Mouse (Mus musculus): Measurements from ENCODE around the gene Tbc1d10b. TPM values are rescaled to one million over a fixed set of nuclear protein-coding genes. Genes with fewer than 3 reads are reported as not detected.

Gene Tbc1d10b
- polyA plus RNA-seq, 1 experiment from 2014 or later: 12.1 TPM

- 82% methylated on average over 12 of the region's 12 CpGs for WGBS
Observed at GRCm38 (mm10) chr7:127165607-127166493, 42.4 kb downstream of the Tbc1d10b start.

GRCm38 (mm10) chr7:127164002-127164401, 44.3 kb downstream of the Tbc1d10b start:
- no peak overlapping the region for H3K9ac ChIP-seq (ENCODE audit: low read length)
- no peak overlapping the region for H3K4me3 ChIP-seq (ENCODE audit: low read depth, low read length)
- 86% methylated on average over 4 of the region's 4 CpGs for WGBS
- no peak overlapping the region for H3K4me2 ChIP-seq (replicated peaks; ENCODE audit: low read depth)
- TF ChIP-seq CTCF (IDR thresholded peaks at IDR 0.05; ENCODE audit: low read depth) (no peak), EP300 (optimal IDR thresholded peaks at IDR 0.05) (no peak)
- H3K9me3 ChIP-seq (ENCODE audit: control insufficient read depth, low read length): no peaks in the 10 kb centered on the region
- H3K27ac ChIP-seq (replicated peaks): no peak overlapping the region
- H3K27me3 ChIP-seq (ENCODE audit: control insufficient read depth, insufficient read depth, low read length): no peaks in the 10 kb centered on the region
- ATAC-seq (ENCODE audit: low FRiP score, low TSS enrichment) (no peak), DNase-seq (ENCODE audit: low spot score) (no peak)
- H3K36me3 ChIP-seq (ENCODE audit: control insufficient read depth, insufficient read depth, low read length): no peaks in the 10 kb centered on the region
- H3K4me1 ChIP-seq (replicated peaks; ENCODE audit: control insufficient read depth, insufficient read depth): no peaks in the 10 kb centered on the region

More at GRCm38 (mm10) chr7:127165607-127166493, 42.4 kb downstream of the Tbc1d10b start:
- no peak for ATAC-seq (ENCODE audit: low FRiP score, low TSS enrichment)
- H3K4me3 ChIP-seq (ENCODE audit: low read depth, low read length): no peak overlapping the region
- H3K9me3 ChIP-seq (ENCODE audit: control insufficient read depth, low read length): no peaks in the 10 kb centered on the region
- DNase-seq (ENCODE audit: low spot score): no peak
- no peaks in the 10 kb centered on the region for H3K36me3 ChIP-seq (ENCODE audit: control insufficient read depth, insufficient read depth, low read length)
- H3K4me2 ChIP-seq (replicated peaks; ENCODE audit: low read depth): no peak overlapping the region
- no peak for TF ChIP-seq CTCF (IDR thresholded peaks at IDR 0.05; ENCODE audit: low read depth)
- TF ChIP-seq EP300 (optimal IDR thresholded peaks at IDR 0.05): no peak
- H3K9ac ChIP-seq (ENCODE audit: low read length): no peak overlapping the region
- H3K27ac ChIP-seq (replicated peaks): no peak overlapping the region
- no peaks in the 10 kb centered on the region for H3K4me1 ChIP-seq (replicated peaks; ENCODE audit: control insufficient read depth, insufficient read depth)
- H3K27me3 ChIP-seq (ENCODE audit: control insufficient read depth, insufficient read depth, low read length): no peaks in the 10 kb centered on the region

GRCm38 (mm10) chr7:127162546-127162945, 45.7 kb downstream of the Tbc1d10b start:
- Histone ChIP-seq H3K4me2 (replicated peaks; ENCODE audit: low read depth) (no peak overlapping the region), H3K4me1 (replicated peaks; ENCODE audit: control insufficient read depth, insufficient read depth) (no peaks in the 10 kb centered on the region), H3K27me3 (ENCODE audit: control insufficient read depth, insufficient read depth, low read length) (no peaks in the 10 kb centered on the region), H3K36me3 (ENCODE audit: control insufficient read depth, insufficient read depth, low read length) (no peaks in the 10 kb centered on the region), H3K9ac (ENCODE audit: low read length) (no peak overlapping the region), H3K4me3 (ENCODE audit: low read depth, low read length) (no peak overlapping the region), H3K9me3 (ENCODE audit: control insufficient read depth, low read length) (no peaks in the 10 kb centered on the region), H3K27ac (replicated peaks) (no peak overlapping the region)
- no peak for DNase-seq (ENCODE audit: low spot score)
- 75% methylated on average over 5 of the region's 5 CpGs for WGBS
- TF ChIP-seq CTCF (IDR thresholded peaks at IDR 0.05; ENCODE audit: low read depth): no peak
- no peak for TF ChIP-seq EP300 (optimal IDR thresholded peaks at IDR 0.05)
- ATAC-seq (ENCODE audit: low FRiP score, low TSS enrichment): no peak

- no peak for TF ChIP-seq CTCF (IDR thresholded peaks at IDR 0.05; ENCODE audit: low read depth)
- no peak for TF ChIP-seq EP300 (optimal IDR thresholded peaks at IDR 0.05)
- Histone ChIP-seq H3K36me3 (ENCODE audit: control insufficient read depth, insufficient read depth, low read length) (no peaks in the 10 kb centered on the region), H3K9ac (ENCODE audit: low read length) (no peak overlapping the region), H3K4me2 (replicated peaks; ENCODE audit: low read depth) (no peak overlapping the region), H3K27me3 (ENCODE audit: control insufficient read depth, insufficient read depth, low read length) (no peaks in the 10 kb centered on the region), H3K9me3 (ENCODE audit: control insufficient read depth, low read length) (no peaks in the 10 kb centered on the region), H3K4me3 (ENCODE audit: low read depth, low read length) (no peak overlapping the region), H3K4me1 (replicated peaks; ENCODE audit: control insufficient read depth, insufficient read depth) (no peaks in the 10 kb centered on the region), H3K27ac (replicated peaks) (no peak overlapping the region)
- WGBS: 83% methylated on average over 4 of the region's 4 CpGs
- DNase-seq (ENCODE audit: low spot score) (no peak), ATAC-seq (ENCODE audit: low FRiP score, low TSS enrichment) (no peak)
Observed at GRCm38 (mm10) chr7:127157548-127157947, 50.7 kb downstream of the Tbc1d10b start.

GRCm38 (mm10) chr7:127153477-127153876, 54.8 kb downstream of the Tbc1d10b start:
- ATAC-seq (ENCODE audit: low FRiP score, low TSS enrichment) (no peak), DNase-seq (ENCODE audit: low spot score) (no peak)
- H3K9me3 ChIP-seq (ENCODE audit: control insufficient read depth, low read length): no peaks in the 10 kb centered on the region
- H3K4me1 ChIP-seq (replicated peaks; ENCODE audit: control insufficient read depth, insufficient read depth): no peaks in the 10 kb centered on the region
- H3K36me3 ChIP-seq (ENCODE audit: control insufficient read depth, insufficient read depth, low read length): no peaks in the 10 kb centered on the region
- TF ChIP-seq EP300 (optimal IDR thresholded peaks at IDR 0.05): no peak
- no peak for TF ChIP-seq CTCF (IDR thresholded peaks at IDR 0.05; ENCODE audit: low read depth)
- 56% methylated on average over 3 of the region's 3 CpGs for WGBS
- no peak overlapping the region for H3K27ac ChIP-seq (replicated peaks)
- no peaks in the 10 kb centered on the region for H3K27me3 ChIP-seq (ENCODE audit: control insufficient read depth, insufficient read depth, low read length)
- H3K9ac ChIP-seq (ENCODE audit: low read length): no peak overlapping the region
- H3K4me3 ChIP-seq (ENCODE audit: low read depth, low read length): no peak overlapping the region
- no peak overlapping the region for H3K4me2 ChIP-seq (replicated peaks; ENCODE audit: low read depth)

- ATAC-seq (ENCODE audit: low FRiP score, low TSS enrichment) (no peak), DNase-seq (ENCODE audit: low spot score) (no peak)
- Histone ChIP-seq H3K4me3 (ENCODE audit: low read depth, low read length) (no peak overlapping the region), H3K4me1 (replicated peaks; ENCODE audit: control insufficient read depth, insufficient read depth) (no peaks in the 10 kb centered on the region), H3K27me3 (ENCODE audit: control insufficient read depth, insufficient read depth, low read length) (no peaks in the 10 kb centered on the region), H3K27ac (replicated peaks) (no peak overlapping the region), H3K36me3 (ENCODE audit: control insufficient read depth, insufficient read depth, low read length) (no peaks in the 10 kb centered on the region), H3K9ac (ENCODE audit: low read length) (no peak overlapping the region), H3K9me3 (ENCODE audit: control insufficient read depth, low read length) (no peaks in the 10 kb centered on the region), H3K4me2 (replicated peaks; ENCODE audit: low read depth) (no peak overlapping the region)
- 93% methylated on average over 6 of the region's 6 CpGs for WGBS
- TF ChIP-seq CTCF (IDR thresholded peaks at IDR 0.05; ENCODE audit: low read depth) (no peak), EP300 (optimal IDR thresholded peaks at IDR 0.05) (no peak)
Observed at GRCm38 (mm10) chr7:127152464-127152863, 55.8 kb downstream of the Tbc1d10b start.

All from stomach, postnatal 0 days (tissue).